Mouse (Mus musculus) adipose tissue, adult 10 weeks (tissue): ENCODE measurements around the gene Sftpd. TPM values are rescaled to one million over a fixed set of nuclear protein-coding genes. Genes with fewer than 3 reads are reported as not detected.

Experiments
- polyA plus RNA-seq: library from polyadenylated mRNA; stranded (reverse); fragments of 350-450 nt; fragmentation: Illumina TruSeq; extraction: RNeasy Lipid Tissue Mini Kit (QIAGEN cat#74804); gene quantifications from one replicate; pipeline ENCODE4 v1.2.3, GENCODE M21; 2014; ENCODE audit warnings: low read depth, low replicate concordance

Sftpd gene
- polyA plus RNA-seq, result 0.25 TPM

GRCm38 (mm10) chr14:41185059-41185821, at the start of gene Sftpd:
Sftpd (minus strand) TSS chr14:41185149.

GRCm38 (mm10) chr14:41151220-41151898, 33.6 kb downstream of the Sftpd start, which contains the start of gene Mbl1:
Mbl1 (plus strand) TSS chr14:41151458.

GRCm38 (mm10) chr14:41131540-41131939, 53.4 kb downstream of the Sftpd start, which contains the start of gene Sftpa1:
Sftpa1 (plus strand) TSS chr14:41131782.

Other genes with a start within 250 kb of the Sftpd start
- 77.1 TPM for gene Tspan14, start 218.3 kb downstream of the Sftpd start, polyA plus RNA-seq
- 160 TPM for gene Fam213a, start 171.4 kb downstream of the Sftpd start, polyA plus RNA-seq
- gene Dydc2, start 115.9 kb downstream of the Sftpd start, polyA plus RNA-seq, result 1.4 TPM
- gene Dydc1, start 112.2 kb downstream of the Sftpd start, polyA plus RNA-seq, result 1.6 TPM
- gene Mat1a, start 80.1 kb downstream of the Sftpd start, polyA plus RNA-seq, result 0.47 TPM
- gene Sftpa1, start 53.4 kb downstream of the Sftpd start, polyA plus RNA-seq, result not detected
- gene Mbl1, start 33.7 kb downstream of the Sftpd start, polyA plus RNA-seq, result not detected
- not detected for gene Gm2832, start 93.7 kb upstream of the Sftpd start, polyA plus RNA-seq
- not detected for gene Gm5798, start 163.5 kb upstream of the Sftpd start, polyA plus RNA-seq
- not detected for gene Gm7945, start 201.2 kb upstream of the Sftpd start, polyA plus RNA-seq
- not detected for gene Gm6482, start 223.1 kb upstream of the Sftpd start, polyA plus RNA-seq